Mouse (Mus musculus): Measurements from ENCODE around the gene Klf3. TPM values are rescaled to one million over a fixed set of nuclear protein-coding genes. Genes with fewer than 3 reads are reported as not detected.

Klf3 gene
- polyA plus RNA-seq, 1 experiment = 105 TPM

GRCm38 (mm10) chr5:64827151-64827550 is 24.0 kb downstream of the Klf3 start:
- H3K4me1 ChIP-seq (ENCODE audit: control insufficient read depth, insufficient read depth, low read length) = no peaks in the 10 kb centered on the region
- no peak overlapping the region for H3K27ac ChIP-seq (ENCODE audit: insufficient read depth, low read length)
- TF ChIP-seq CTCF (IDR thresholded peaks at IDR 0.05; ENCODE audit: borderline replicate concordance, insufficient read depth, low read length) (no peak), POLR2A (IDR thresholded peaks at IDR 0.05; ENCODE audit: low read depth, low read length) (no peak)
- no peak overlapping the region for H3K4me3 ChIP-seq (ENCODE audit: insufficient read depth, low read length)

GRCm38 (mm10) chr5:64828314-64828713 is 25.1 kb downstream of the Klf3 start:
- Histone ChIP-seq H3K27ac (ENCODE audit: insufficient read depth, low read length) (no peak overlapping the region), H3K4me1 (ENCODE audit: control insufficient read depth, insufficient read depth, low read length) (no peaks in the 10 kb centered on the region), H3K4me3 (ENCODE audit: insufficient read depth, low read length) (no peak overlapping the region)
- no peak for TF ChIP-seq CTCF (IDR thresholded peaks at IDR 0.05; ENCODE audit: borderline replicate concordance, insufficient read depth, low read length)
- TF ChIP-seq POLR2A (IDR thresholded peaks at IDR 0.05; ENCODE audit: low read depth, low read length) = no peak

GRCm38 (mm10) chr5:64829606-64830005 is 26.4 kb downstream of the Klf3 start:
- no peak for TF ChIP-seq CTCF (IDR thresholded peaks at IDR 0.05; ENCODE audit: borderline replicate concordance, insufficient read depth, low read length)
- TF ChIP-seq POLR2A (IDR thresholded peaks at IDR 0.05; ENCODE audit: low read depth, low read length) = no peak

GRCm38 (mm10) chr5:64830773-64831172 is 27.6 kb downstream of the Klf3 start:
- Histone ChIP-seq H3K4me1 (ENCODE audit: control insufficient read depth, insufficient read depth, low read length) (no peaks in the 10 kb centered on the region), H3K4me3 (ENCODE audit: insufficient read depth, low read length) (no peak overlapping the region), H3K27ac (ENCODE audit: insufficient read depth, low read length) (no peak overlapping the region)
- TF ChIP-seq CTCF (IDR thresholded peaks at IDR 0.05; ENCODE audit: borderline replicate concordance, insufficient read depth, low read length) (no peak), POLR2A (IDR thresholded peaks at IDR 0.05; ENCODE audit: low read depth, low read length) (no peak)

More at GRCm38 (mm10) chr5:64829606-64830005, 26.4 kb downstream of the Klf3 start:
- Histone ChIP-seq H3K27ac (ENCODE audit: insufficient read depth, low read length) (no peak overlapping the region), H3K4me3 (ENCODE audit: insufficient read depth, low read length) (no peak overlapping the region), H3K4me1 (ENCODE audit: control insufficient read depth, insufficient read depth, low read length) (no peaks in the 10 kb centered on the region)

- no peak overlapping the region for H3K4me3 ChIP-seq (ENCODE audit: insufficient read depth, low read length)
- TF ChIP-seq CTCF (IDR thresholded peaks at IDR 0.05; ENCODE audit: borderline replicate concordance, insufficient read depth, low read length) (no peak), POLR2A (IDR thresholded peaks at IDR 0.05; ENCODE audit: low read depth, low read length) (no peak)
- H3K4me1 ChIP-seq (ENCODE audit: control insufficient read depth, insufficient read depth, low read length) = no peaks in the 10 kb centered on the region
Measured at GRCm38 (mm10) chr5:64833410-64833809, 30.2 kb downstream of the Klf3 start.

GRCm38 (mm10) chr5:64834213-64834612 is 31.0 kb downstream of the Klf3 start:
- TF ChIP-seq POLR2A (IDR thresholded peaks at IDR 0.05; ENCODE audit: low read depth, low read length) (no peak), CTCF (IDR thresholded peaks at IDR 0.05; ENCODE audit: borderline replicate concordance, insufficient read depth, low read length) (no peak)

More at GRCm38 (mm10) chr5:64833410-64833809, 30.2 kb downstream of the Klf3 start:
- H3K27ac ChIP-seq (ENCODE audit: insufficient read depth, low read length) = no peak overlapping the region; the same call in 1 of the 2 replicates

GRCm38 (mm10) chr5:64835295-64835694 is 32.1 kb downstream of the Klf3 start:
- H3K4me3 ChIP-seq (ENCODE audit: insufficient read depth, low read length) = no peak overlapping the region
- H3K4me1 ChIP-seq (ENCODE audit: control insufficient read depth, insufficient read depth, low read length) = no peaks in the 10 kb centered on the region
- TF ChIP-seq POLR2A (IDR thresholded peaks at IDR 0.05; ENCODE audit: low read depth, low read length) (no peak), CTCF (IDR thresholded peaks at IDR 0.05; ENCODE audit: borderline replicate concordance, insufficient read depth, low read length) (no peak)
- no peak overlapping the region for H3K27ac ChIP-seq (ENCODE audit: insufficient read depth, low read length)

More at GRCm38 (mm10) chr5:64834213-64834612, 31.0 kb downstream of the Klf3 start:
- Histone ChIP-seq H3K4me1 (ENCODE audit: control insufficient read depth, insufficient read depth, low read length) (no peaks in the 10 kb centered on the region), H3K4me3 (ENCODE audit: insufficient read depth, low read length) (no peak overlapping the region), H3K27ac (ENCODE audit: insufficient read depth, low read length) (peak overlapping the region; percentile 34; the same call in 1 of the 2 replicates)

GRCm38 (mm10) chr5:64839016-64839599 is 35.9 kb downstream of the Klf3 start:
- H3K4me3 ChIP-seq (ENCODE audit: insufficient read depth, low read length) = no peak overlapping the region
- no peak overlapping the region for H3K27ac ChIP-seq (ENCODE audit: insufficient read depth, low read length)
- no peaks in the 10 kb centered on the region for H3K4me1 ChIP-seq (ENCODE audit: control insufficient read depth, insufficient read depth, low read length)
- TF ChIP-seq POLR2A (IDR thresholded peaks at IDR 0.05; ENCODE audit: low read depth, low read length) (no peak), CTCF (IDR thresholded peaks at IDR 0.05; ENCODE audit: borderline replicate concordance, insufficient read depth, low read length) (no peak)

GRCm38 (mm10) chr5:64840087-64840486 is 36.9 kb downstream of the Klf3 start:
- Histone ChIP-seq H3K27ac (ENCODE audit: insufficient read depth, low read length) (no peak overlapping the region), H3K4me1 (ENCODE audit: control insufficient read depth, insufficient read depth, low read length) (no peaks in the 10 kb centered on the region), H3K4me3 (ENCODE audit: insufficient read depth, low read length) (no peak overlapping the region)
- TF ChIP-seq CTCF (IDR thresholded peaks at IDR 0.05; ENCODE audit: borderline replicate concordance, insufficient read depth, low read length) (no peak), POLR2A (IDR thresholded peaks at IDR 0.05; ENCODE audit: low read depth, low read length) (no peak)

- Histone ChIP-seq H3K4me3 (ENCODE audit: insufficient read depth, low read length) (no peak overlapping the region), H3K4me1 (ENCODE audit: control insufficient read depth, insufficient read depth, low read length) (no peaks in the 10 kb centered on the region), H3K27ac (ENCODE audit: insufficient read depth, low read length) (no peak overlapping the region)
- no peak for TF ChIP-seq POLR2A (IDR thresholded peaks at IDR 0.05; ENCODE audit: low read depth, low read length)
- no peak for TF ChIP-seq CTCF (IDR thresholded peaks at IDR 0.05; ENCODE audit: borderline replicate concordance, insufficient read depth, low read length)
Measured at GRCm38 (mm10) chr5:64844622-64845021, 41.4 kb downstream of the Klf3 start.

Data from embryonic fibroblast, embryonic 13.5 days (primary cell).